Mouse (Mus musculus) heart, postnatal 10 days (tissue): ENCODE data around the gene Kpnb1. TPM values are rescaled to one million over a fixed set of nuclear protein-coding genes. Genes with fewer than 3 reads are reported as not detected.
A peak's percentile ranks its signal among the peaks of the same experiment; 100 is the strongest.
"Not testable (repeated sequence)": the region's sequence is repeated elsewhere in the genome, so short reads cannot be mapped to it uniquely, and the experiment has no call there.

Source experiments
- DNase-seq, 2 experiments: peaks; one replicate each; pipeline ENCODE4 v3.0.0; 2021
- intact Hi-C: fragments of 180-260 bp; cut with DNase I; formaldehyde crosslinking; loops from one replicate; pipeline ENCODE4 v1.15.1; 2025
- total RNA-seq, 2 experiments: library from RNA; stranded (reverse); gene quantifications; 2 replicates each; pipeline ENCODE4 v1.2.3; 2021

Gene Kpnb1
- total RNA-seq = 100 to 1,000 TPM; 107 to 121 TPM

- DNase-seq = peak; percentile 98 to 99
- intact Hi-C loops = no loop called here
Measured at GRCm38 (mm10) chr11:97187764-97188642, at the start of gene Kpnb1. Gene Kpnb1 (minus strand): TSS chr11:97187881.

- peak; percentile 49 to 63 for DNase-seq
- intact Hi-C loops = no loop called here
Measured at GRCm38 (mm10) chr11:97232436-97232835, 44.8 kb upstream of the Kpnb1 start.

- DNase-seq = no peak
- intact Hi-C loops = no loop called here
Measured at GRCm38 (mm10) chr11:97229396-97229795, 41.7 kb upstream of the Kpnb1 start.

- DNase-seq = no peak
- intact Hi-C loops = no loop called here
Measured at GRCm38 (mm10) chr11:97228985-97229384, 41.3 kb upstream of the Kpnb1 start.

- DNase-seq = no peak
- intact Hi-C loops = no loop called here
Measured at GRCm38 (mm10) chr11:97226131-97226530, 38.5 kb upstream of the Kpnb1 start.

GRCm38 (mm10) chr11:97223485-97223884 is 35.8 kb upstream of the Kpnb1 start:
- DNase-seq = no peak
- intact Hi-C loops = no loop called here

GRCm38 (mm10) chr11:97221611-97222010 is 33.9 kb upstream of the Kpnb1 start:
- intact Hi-C loops = no loop called here

GRCm38 (mm10) chr11:97220211-97220610 is 32.5 kb upstream of the Kpnb1 start:
- DNase-seq = no peak
- intact Hi-C loops = no loop called here

More at GRCm38 (mm10) chr11:97221611-97222010, 33.9 kb upstream of the Kpnb1 start:
- DNase-seq = no peak

- intact Hi-C loops = loop anchor here (5.0 kb wide), 1 partner anchor 98 kb away; no protein-coding TSS in a partner anchor
- DNase-seq = no peak
Measured at GRCm38 (mm10) chr11:97214411-97214810, 26.7 kb upstream of the Kpnb1 start.

- intact Hi-C loops = loop anchor here (5.0 kb wide), 1 partner anchor 101 kb away; no protein-coding TSS in a partner anchor
- DNase-seq = no peak
Measured at GRCm38 (mm10) chr11:97210728-97211400, 23.2 kb upstream of the Kpnb1 start.

GRCm38 (mm10) chr11:97207011-97207422 is 19.3 kb upstream of the Kpnb1 start:
- intact Hi-C loops = loop anchor here (5.0 kb wide), 1 partner anchor 40 kb away; no protein-coding TSS in a partner anchor
- peak; percentile 15 to 20 for DNase-seq

GRCm38 (mm10) chr11:97199519-97199918 is 11.8 kb upstream of the Kpnb1 start:
- no peak for DNase-seq
- intact Hi-C loops = no loop called here

- DNase-seq = peak; percentile 31 to 57
- intact Hi-C loops = no loop called here
Measured at GRCm38 (mm10) chr11:97198601-97199000, 10.9 kb upstream of the Kpnb1 start.

- DNase-seq = no peak
- intact Hi-C loops = no loop called here
Measured at GRCm38 (mm10) chr11:97197021-97197420, 9.3 kb upstream of the Kpnb1 start.

GRCm38 (mm10) chr11:97196541-97196940 is 8.9 kb upstream of the Kpnb1 start:
- intact Hi-C loops = no loop called here

GRCm38 (mm10) chr11:97192621-97192951 is 4.9 kb upstream of the Kpnb1 start:
- intact Hi-C loops = no loop called here
- no peak for DNase-seq

More at GRCm38 (mm10) chr11:97196541-97196940, 8.9 kb upstream of the Kpnb1 start:
- no peak for DNase-seq

- intact Hi-C loops = no loop called here
- DNase-seq = no peak
Measured at GRCm38 (mm10) chr11:97191915-97192620, 4.4 kb upstream of the Kpnb1 start.

- DNase-seq = no peak
- intact Hi-C loops = no loop called here
Measured at GRCm38 (mm10) chr11:97190992-97191391, 3.3 kb upstream of the Kpnb1 start.

GRCm38 (mm10) chr11:97189645-97190044 is 2.0 kb upstream of the Kpnb1 start:
- DNase-seq, intact Hi-C loops: not testable (repeated sequence)

GRCm38 (mm10) chr11:97189231-97189630 is 1.6 kb upstream of the Kpnb1 start:
- intact Hi-C loops = no loop called here

GRCm38 (mm10) chr11:97188643-97188955 is 918 bp upstream of the Kpnb1 start:
- intact Hi-C loops = no loop called here
- no peak for DNase-seq

More at GRCm38 (mm10) chr11:97189231-97189630, 1.6 kb upstream of the Kpnb1 start:
- DNase-seq = no peak
